Mouse (Mus musculus): ENCODE data around the gene Psmd9.
A peak's percentile ranks its signal among the peaks of the same experiment; 100 is the strongest.
"Not testable (repeated sequence)": the region's sequence is repeated elsewhere in the genome, so short reads cannot be mapped to it uniquely, and the experiment has no call there.

Gene Psmd9

DNA sequence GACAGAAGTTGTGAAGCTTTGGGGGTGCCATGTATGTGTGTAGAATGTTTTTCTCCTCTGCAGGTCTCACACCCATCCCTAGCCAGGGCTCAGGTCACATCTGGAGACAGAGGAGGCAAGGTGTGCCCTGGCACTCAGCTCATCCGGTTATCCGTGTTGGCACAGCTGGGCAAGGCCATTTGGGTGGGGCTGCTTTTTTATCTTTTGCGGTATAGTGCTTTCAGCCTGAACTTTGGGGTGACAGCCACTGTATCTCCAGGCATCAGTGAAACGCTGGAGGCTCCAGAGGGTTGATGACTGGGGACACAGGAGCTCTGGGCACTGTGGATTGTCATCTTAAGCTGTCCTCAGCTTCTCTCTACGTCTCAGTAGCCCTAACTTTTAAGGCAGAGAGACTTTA, 24.2 kb downstream of the Psmd9 start:
- DNase-seq (ENCODE audit: low read depth), result no peak

DNA sequence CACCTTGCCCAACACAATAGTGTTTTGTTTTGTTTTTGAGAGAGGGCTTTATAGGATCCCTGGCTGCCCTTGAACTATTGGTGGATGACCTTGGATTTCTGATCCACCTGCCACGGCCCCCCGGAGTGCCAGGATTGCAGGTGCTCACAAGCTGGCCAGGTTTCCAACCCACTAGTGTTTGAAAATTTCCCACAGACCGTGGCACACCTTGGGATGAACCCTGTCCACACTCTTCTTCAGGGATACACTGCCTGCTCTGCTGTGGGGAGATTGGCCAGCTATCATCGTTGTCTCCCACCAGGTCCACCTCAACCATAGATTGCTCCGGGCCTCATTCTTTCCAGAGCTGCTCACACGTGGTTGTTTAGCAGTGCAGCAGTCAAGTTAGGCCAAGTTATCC, 25.6 kb downstream of the Psmd9 start:
- DNase-seq (ENCODE audit: low read depth), result no peak

DNA sequence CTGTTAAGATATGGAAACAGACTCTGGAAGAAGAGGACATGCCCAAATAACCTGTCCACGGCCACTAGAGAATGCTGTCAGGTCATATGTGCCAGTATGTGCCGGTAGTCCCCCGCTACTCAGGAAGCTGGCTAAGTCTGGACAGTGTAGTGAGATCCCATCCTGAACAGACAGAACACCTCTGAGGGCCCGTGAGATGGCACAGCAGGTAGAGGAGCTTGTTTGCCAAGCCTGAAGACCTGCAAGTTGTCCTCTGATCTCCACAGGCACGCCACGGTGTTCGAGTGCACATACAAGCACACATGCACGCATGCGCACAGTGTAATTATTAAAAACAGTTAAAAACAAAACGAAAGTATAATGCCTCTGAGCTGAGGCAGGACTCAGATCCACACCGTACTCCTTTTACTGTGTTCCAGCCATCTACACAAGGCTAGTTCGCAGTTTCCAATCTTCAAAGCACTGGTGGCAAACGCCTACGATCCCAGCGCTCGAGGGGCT, 26.3 kb downstream of the Psmd9 start:
- DNase-seq (ENCODE audit: low read depth), result no peak

DNA sequence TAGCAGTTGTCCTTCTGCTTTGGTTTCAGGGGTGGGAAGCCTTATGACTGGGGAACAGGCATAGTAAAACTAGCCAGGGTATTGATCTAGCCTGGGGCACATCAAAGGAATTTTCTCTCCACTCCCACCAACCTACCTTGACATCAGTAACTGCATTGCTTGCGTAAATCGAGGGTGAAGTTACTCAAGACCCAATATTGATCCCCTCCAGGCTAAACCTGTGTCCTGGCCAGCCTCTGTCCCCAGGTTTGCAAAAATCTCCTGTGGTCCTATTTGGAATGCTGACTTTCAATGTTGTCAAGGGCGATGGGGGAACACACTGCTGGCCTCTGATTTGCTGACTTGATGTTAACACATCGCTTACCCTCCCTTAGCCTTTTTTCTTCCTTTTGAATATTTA, 27.5 kb downstream of the Psmd9 start:
- no peak for DNase-seq (ENCODE audit: low read depth)

DNA sequence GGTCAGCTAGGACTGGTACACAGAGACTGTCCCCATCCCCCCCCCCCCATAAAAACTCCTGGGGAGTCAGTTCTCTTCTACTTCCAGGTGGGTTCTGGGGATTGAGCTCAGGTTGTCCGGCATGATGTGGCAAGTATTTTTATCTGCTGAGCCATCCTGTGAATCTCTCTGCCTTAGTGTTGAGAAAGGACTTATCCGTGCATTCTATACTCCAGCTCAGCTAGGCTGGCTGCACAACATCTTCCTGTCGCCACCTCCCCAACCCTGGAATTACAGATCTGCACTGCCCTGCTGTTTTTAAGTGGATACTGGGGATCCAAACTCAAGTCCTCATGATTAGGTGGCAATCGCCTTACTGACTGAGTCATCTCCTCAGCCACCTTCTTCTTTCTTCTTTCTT, 29.3 kb downstream of the Psmd9 start:
- no peak for DNase-seq (ENCODE audit: low read depth)

DNA sequence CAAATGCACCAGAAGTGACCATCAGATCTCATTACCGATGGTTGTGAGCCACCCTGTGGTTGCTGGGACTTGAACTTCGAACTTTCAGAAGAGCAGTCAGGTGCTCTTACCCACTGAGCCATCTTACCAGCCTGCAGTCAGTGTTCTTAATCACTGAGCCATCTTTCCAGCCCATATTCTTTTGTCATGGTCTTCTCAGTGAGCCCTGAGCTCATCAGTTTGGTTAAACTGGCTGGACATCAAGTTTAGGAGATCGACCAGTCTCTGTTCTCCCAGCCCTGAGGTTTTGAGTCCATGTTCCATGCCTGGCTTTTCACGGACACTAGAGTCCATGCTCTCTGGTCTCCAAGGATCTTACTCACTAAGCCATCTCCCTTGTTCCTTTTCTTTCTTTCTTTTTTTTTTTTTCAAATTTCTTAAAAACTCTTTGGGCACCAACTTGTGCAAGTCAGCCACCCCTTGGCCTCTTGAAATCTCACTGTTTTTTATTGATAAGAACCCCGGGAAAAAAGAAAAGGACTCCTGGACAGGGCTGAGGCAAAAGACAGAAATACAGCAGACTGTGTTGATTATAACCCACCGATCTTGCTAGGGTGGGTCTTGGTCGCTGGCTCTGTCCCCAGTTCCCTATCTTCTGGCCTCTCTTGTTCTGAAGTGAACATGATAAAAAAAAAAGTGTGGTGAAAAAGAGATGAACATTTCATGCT, 31.8 kb downstream of the Psmd9 start:
- DNase-seq (ENCODE audit: low read depth), result not testable (repeated sequence)

DNA sequence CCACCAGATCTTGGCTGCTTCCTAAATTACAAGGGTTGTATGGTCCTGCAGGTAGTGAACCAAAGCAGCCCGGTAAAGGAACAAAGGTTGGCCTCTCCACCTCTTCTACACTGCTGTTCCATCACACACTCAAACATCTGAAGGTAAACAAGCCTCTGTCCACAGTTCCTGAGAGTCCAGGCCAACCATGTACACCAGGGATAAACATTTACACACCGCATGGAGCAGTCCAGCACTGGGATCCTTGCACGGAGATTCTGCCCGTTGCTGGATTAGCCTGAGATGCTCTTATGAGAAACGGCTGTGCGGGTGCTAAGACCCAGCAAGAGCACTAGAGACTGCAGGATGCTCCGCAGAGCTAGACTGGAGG, 32.3 kb downstream of the Psmd9 start:
- no peak for DNase-seq (ENCODE audit: low read depth)

DNA sequence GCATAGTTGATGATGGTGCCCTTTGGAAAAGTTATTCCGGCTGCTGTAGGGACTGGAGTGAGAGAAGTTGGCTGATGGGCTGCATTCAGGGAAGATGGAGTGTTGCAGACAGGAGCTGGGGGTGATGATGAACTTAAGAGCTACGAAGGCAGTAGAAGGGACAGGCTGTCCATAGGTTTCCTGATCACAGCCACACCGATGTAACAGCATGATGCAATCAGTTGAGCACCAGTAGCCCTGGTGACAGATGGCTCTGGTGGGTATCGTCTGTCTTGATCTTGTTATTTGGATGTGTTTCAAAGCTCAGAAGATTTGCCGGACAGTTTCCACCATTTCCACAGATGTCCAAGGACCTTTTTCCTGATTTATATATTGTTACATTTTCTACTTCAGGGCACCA, 32.8 kb downstream of the Psmd9 start:
- DNase-seq (ENCODE audit: low read depth), result no peak

DNA sequence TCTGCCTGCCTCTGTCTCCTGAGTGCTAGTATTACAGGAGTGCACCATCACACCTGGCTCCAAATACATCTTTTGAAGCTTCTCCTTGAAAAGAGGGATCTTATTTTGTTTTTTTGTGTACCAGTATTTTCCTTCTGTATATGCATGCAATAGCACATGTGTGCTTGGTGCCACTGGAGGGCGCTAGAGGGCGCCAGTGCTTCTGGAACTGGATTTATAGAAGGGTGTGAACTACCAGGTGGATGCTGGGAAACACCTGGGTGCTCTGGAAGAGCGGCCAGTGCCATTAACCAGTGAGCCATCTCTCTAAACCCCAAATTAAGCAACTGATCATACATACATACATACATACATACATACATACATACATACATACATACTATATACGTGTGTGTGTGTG, 33.6 kb downstream of the Psmd9 start:
- DNase-seq (ENCODE audit: low read depth), result not testable (repeated sequence)

DNA sequence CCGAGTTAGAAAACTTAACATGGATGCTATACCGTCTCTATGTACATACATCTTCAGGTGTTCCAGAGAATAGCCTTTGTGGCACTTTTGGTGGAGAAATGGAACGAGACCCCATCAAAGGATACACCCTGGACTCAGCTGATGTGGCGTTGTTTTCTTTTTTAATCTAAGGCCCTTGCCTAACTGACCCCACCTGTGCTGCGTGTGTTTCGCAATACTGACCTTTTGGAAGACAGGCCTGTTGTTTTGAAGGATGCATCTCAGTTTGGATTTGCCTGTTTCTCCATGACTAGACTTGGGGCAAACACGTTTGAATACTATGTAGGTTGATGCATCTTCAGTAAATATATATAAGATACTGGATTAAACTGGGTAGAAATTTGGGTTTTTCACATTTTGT, 34.4 kb downstream of the Psmd9 start:
- DNase-seq (ENCODE audit: low read depth), result not testable (repeated sequence)

DNA sequence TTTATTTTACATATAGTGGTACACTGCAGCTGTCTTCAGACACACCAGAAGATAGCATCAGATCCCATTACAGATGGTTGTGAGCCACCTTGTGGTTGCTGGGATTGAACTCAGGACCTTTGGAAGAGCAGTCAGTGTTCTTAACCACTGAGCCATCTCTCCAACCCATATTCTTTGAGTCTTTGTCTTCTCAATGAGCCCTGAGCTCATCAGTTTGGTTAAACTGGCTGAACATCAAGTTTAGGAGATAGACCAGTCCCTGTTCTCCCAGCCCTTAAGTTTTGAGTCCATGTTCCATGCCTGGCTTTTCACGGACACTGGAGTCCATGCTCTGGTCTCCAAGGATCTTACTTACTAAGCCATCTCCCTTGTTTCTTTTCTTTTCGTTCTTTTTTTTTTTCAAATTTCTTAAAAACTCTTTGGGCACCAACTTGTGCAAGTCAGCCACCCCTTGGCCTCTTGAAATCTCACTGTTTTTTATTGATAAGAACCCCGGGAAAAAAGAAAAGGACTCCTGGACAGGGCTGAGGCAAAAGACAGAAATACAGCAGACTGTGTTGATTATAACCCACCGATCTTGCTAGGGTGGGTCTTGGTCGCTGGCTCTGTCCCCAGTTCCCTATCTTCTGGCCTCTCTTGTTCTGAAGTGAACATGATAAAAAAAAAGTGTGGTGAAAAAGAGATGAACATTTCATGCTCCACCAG, 53.3 kb downstream of the Psmd9 start:
- DNase-seq (ENCODE audit: low read depth), result not testable (repeated sequence)

DNA sequence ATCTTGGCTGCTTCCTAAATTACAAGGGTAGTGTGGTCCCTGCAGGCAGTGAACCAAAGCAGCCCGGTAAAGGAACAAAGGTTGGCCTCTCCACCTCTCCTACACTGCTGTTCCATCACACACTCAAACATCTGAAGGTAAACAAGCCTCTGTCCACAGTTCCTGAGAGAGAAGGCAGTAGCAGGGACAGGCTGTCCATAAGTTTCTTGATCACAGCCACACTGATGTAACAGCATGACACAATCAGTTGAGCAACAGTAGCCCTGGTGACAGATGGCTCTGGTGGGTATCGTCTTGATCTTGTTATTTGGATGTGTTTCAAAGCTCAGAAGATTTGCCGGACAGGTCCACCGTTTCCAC, 53.8 kb downstream of the Psmd9 start:
- no peak for DNase-seq (ENCODE audit: low read depth)

DNA sequence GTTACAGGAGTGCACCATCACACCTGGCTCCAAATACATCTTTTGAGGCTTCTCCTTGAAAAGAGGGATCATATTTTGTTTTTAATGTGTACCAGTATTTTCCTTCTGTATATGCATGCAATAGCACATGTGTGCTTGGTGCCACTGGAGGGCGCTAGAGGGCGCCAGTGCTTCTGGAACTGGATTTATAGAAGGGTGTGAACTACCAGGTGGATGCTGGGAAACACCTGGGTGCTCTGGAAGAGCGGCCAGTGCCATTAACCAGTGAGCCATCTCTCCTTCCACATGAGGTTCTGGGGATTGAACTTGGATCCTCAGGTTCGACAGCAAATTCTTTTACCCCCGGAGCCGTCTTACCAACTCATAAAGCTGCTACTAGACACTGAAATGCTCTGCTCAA, 54.6 kb downstream of the Psmd9 start:
- DNase-seq (ENCODE audit: low read depth), result not testable (repeated sequence)

DNA sequence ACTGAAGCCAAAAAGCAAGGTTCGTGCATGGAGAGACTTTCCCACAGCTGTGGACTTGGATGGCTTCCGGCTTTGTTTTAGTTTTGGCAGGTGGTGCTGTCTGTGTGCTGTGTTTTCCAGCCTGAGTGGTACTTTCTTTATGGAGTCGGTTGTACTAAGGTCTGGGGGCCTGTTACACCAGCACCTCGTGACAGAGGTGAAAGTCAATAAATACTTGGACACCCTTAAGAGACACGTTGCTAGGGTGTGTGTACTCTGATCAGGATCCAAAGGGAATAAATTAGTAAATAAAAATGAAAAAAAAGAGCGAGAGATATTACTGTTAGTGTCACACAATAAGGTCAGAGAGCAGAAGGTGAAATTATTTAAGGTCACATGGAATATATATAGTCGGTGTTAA, 57.6 kb downstream of the Psmd9 start:
- DNase-seq (ENCODE audit: low read depth), result no peak

DNA sequence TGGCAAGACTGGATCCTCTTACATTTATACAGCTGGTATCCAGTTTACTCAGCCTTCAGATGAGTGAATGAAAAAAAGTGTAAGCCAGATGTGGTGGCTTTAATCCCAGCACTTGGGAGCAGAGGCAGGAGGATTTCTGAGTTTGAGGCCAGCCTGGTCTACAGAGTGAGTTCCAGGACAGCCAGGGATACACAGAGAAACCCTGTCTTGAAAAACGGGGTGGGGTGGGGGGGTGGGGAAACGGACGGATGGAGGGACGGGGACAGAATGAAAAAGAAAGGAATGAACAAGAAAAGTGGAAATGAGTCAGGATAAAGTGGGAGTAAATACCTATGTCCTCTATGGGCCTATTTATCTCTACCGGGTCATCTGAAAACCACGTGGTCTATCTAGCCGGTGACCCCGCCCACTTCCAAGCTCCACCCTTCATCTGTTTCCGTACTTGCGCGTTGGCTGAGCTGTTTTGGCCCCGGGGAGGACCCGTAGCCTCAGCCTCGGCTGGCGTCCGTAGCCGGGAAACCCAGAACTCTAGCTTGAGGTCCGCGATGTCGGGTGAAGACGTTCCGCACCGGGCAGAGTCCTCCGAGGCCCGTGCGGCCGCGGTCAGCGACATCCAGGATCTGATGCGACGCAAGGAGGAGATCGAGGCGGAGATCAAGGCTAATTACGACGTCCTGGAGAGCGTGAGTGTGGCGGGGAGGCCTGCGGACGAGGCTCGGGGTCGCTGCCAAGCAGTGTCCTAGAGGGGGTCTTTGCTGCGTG, 58.7 kb downstream of the Psmd9 start:
- DNase-seq (ENCODE audit: low read depth), result peak; percentile 98

DNA sequence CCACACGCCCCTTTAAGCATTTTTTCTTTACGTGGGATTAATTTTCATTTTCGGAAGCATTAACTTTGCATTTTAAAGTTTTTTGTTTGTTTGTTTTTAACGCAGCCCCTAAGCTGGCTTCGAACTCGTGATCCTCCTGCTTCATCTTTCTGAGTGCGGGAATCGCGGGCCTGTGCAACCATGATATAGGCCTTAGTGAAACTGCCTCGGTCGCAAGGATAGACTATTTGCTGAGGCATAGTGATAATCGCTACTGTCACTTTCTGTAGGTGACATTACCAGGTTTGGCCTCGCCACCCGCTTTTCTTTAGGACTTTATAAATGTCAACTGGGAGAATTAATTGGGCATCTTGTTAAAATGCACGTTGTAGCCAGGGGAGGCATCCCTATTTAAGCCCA, 59.3 kb downstream of the Psmd9 start:
- DNase-seq (ENCODE audit: low read depth), result no peak

DNA sequence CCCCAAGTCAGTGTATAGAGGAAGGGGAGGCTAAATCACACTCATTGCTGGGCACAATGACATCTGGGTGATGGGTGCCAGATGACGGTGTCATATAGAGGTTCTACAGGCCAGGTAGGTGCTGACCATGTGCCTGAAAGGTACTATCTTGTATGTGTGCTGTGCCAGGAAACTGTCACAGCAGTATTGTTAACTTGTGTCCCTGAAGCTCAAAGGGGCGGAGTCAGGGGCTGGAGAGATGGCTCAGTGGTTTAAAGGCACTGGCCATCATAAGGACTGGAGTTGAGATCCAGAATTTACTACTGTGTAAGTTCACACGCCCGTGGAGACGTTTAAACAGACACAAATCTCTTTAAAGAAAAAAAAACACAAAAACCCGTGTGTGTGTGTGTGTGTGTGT, 60.1 kb downstream of the Psmd9 start:
- DNase-seq (ENCODE audit: low read depth), result no peak

DNA sequence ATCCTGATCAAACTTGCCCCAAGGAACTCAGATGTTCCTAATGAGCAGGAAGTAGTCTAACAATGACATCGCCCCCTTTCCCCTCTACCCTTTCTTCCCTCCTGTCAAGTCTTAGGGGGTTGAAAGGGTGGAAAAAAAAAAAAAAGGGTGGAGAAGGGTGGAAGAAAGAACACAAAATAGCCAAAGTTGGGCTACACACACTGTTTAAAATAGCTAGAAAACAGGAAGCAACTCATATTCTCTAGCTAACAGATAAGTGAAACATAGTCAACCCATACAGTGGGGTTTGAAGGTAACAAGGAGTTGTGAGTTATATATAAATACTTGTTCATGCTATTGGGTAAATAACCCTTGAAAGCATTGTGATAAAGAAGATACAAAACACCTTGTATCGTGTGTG, 63.0 kb downstream of the Psmd9 start:
- no peak for DNase-seq (ENCODE audit: low read depth)

DNA sequence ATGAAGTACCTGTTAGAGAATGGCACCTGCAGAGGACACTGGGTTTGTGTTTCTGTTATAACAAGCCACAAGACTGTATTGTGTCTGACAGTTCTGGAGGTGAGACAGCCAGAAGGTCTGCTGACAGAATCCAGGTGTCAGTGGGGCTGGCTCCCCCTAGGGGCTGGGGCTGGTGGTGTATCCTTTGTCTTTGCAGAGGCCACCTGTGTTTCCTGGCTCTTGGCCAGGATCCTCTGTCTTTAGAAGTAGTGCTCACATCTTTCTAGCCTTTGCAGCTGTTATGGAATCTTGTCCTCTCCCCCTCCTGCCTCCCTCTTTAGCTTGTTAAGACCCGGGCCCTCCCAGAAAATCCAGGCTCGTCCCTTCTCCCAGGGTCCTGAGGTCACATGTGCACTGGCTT, 66.5 kb downstream of the Psmd9 start:
- DNase-seq (ENCODE audit: low read depth), result peak; percentile 75

DNA sequence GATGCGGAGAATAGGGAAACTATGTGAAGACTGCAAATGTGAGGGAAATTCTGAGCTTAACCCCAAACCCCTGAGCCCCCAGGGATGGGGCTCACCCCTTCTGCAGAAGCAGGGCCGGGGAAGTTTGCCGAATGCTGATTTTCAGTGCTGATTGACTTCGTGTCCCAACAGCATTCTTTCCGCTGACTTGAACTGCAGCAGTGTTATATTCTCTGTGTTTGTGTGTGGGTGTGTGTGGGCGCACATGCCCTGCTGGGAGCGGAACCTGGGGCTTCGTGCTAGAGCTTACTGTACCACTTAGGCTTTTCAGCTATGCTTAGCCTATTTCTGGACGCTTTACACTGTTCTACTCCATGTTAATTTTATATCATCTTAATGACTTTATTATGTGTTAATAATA, 67.2 kb downstream of the Psmd9 start:
- no peak for DNase-seq (ENCODE audit: low read depth)

DNA sequence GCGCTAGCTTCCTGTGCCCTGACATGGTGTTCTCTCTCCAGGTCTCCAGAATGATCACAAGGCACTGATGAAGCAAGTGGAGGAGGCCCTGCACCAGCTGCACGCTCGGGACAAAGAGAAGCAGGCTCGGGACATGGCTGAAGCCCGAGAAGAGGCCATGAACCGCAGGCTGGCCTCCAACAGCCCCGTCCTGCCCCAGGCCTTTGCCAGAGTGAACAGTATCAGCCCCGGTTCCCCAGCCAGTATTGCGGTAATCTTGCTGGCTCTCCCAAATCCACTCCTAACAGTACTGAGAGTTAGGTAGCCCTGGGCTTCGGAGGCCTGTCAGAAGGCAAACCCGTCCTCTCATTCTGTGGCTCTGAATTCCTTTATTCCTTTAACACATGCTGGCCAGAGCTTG, 70.3 kb downstream of the Psmd9 start:
- DNase-seq (ENCODE audit: low read depth), result no peak

DNA sequence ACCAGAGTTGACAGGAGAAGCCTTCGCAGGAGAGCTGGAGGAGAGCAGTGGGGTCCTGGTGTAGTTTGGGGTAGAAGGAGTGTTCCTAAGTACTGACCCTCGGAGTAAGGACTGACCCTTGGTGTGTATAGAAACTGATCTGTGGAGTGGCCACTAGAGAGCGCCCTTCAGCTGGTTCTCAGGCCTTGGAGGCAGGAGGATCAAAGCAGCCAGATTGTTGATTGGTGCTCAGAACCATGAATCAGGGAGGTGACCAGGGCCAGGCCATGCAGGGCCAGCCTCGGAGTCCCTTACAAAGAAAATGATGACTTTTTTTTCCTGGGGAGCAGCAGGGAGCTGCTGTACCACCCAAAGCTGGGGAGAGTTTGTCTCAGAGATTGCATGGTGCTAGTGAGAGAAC, 76.3 kb downstream of the Psmd9 start:
- DNase-seq (ENCODE audit: low read depth), result peak; percentile 77

DNA sequence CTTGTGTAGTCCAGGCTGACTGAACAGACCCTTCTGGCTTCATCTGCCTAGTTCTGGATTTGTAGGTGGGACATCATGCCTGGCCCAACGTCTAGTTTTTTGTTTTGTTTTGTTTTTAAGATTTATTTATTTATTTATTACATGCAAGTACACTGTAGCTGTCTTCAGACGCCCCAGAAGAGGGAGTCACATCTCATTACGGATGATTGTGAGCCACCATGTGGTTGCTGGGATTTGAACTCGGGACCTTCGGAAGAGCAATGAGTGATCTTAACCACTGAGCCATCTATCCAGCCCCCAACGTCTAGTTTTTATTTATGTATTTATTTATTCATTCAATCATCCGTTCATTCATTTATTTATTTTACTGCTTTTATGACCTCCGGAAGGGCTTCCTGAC, 82.2 kb downstream of the Psmd9 start:
- DNase-seq (ENCODE audit: low read depth), result no peak

All from NIH3T3 (cell line).